Mouse (Mus musculus) 3134 (cell line): ENCODE results near the gene Olfr1042.
"Not testable (repeated sequence)": the region's sequence is repeated elsewhere in the genome, so short reads cannot be mapped to it uniquely, and the experiment has no call there.

Experiments used
- DNase-seq: peaks from one replicate; pipeline ENCODE4 v3.0.0-alpha.2; 2011; ENCODE audit warnings: low spot score; ENCODE audit not compliant: insufficient read length; ENCODE audit errors: extremely low read depth

Olfr1042 gene

GRCm38 (mm10) chr2:86161738-86162137 lies at the start of gene Olfr1042:
Gene Olfr1042, minus strand, starts transcription at chr2:86161838.
- DNase-seq: no peak

- no peak for DNase-seq
Observed at GRCm38 (mm10) chr2:86202909-86203308, 41.3 kb upstream of the Olfr1042 start, which contains the start of gene Olfr1045. Gene Olfr1045, minus strand, starts transcription at chr2:86203009.

- DNase-seq: no peak
Observed at GRCm38 (mm10) chr2:86195863-86196262, 34.2 kb upstream of the Olfr1042 start.

GRCm38 (mm10) chr2:86185583-86185982 lies 23.9 kb upstream of the Olfr1042 start, which contains the start of gene Olfr52:
Gene Olfr52, minus strand, starts transcription at chr2:86185683.
- no peak for DNase-seq

- DNase-seq: no peak
Observed at GRCm38 (mm10) chr2:86179950-86180349, 18.3 kb upstream of the Olfr1042 start.

- DNase-seq: no peak
Observed at GRCm38 (mm10) chr2:86177720-86178119, 16.1 kb upstream of the Olfr1042 start, which contains the start of gene Olfr1044. Gene Olfr1044, minus strand, starts transcription at chr2:86177820.

- not testable (repeated sequence) for DNase-seq
Observed at GRCm38 (mm10) chr2:86175422-86175821, 13.8 kb upstream of the Olfr1042 start.

GRCm38 (mm10) chr2:86167422-86167821 lies 5.8 kb upstream of the Olfr1042 start, which contains the start of gene Olfr1043:
Gene Olfr1043, minus strand, starts transcription at chr2:86167522.
- no peak for DNase-seq

GRCm38 (mm10) chr2:86146632-86147031 lies 15.0 kb downstream of the Olfr1042 start, which contains the start of gene Olfr1040:
Gene Olfr1040, minus strand, starts transcription at chr2:86146732.
- no peak for DNase-seq

GRCm38 (mm10) chr2:86135828-86136227 lies 25.8 kb downstream of the Olfr1042 start, which contains the start of gene Olfr1039:
Gene Olfr1039, minus strand, starts transcription at chr2:86135928.
- DNase-seq: no peak
